Mouse (Mus musculus) urinary bladder, postnatal 36 days (tissue): ENCODE measurements at regions not wholly inside any gene's neighbourhood (a gene's known extent, or its start where the extent isn't known, plus 50 kb on each side); places are given as distances from the start of the nearest gene placed in this dataset.

Experiments
- DNase-seq, 2 experiments: peaks; one replicate each; pipeline ENCODE4 v3.0.0; 2022; ENCODE audit warnings: low spot score in 2 of 2, mixed read lengths in 1 of 2

DNA sequence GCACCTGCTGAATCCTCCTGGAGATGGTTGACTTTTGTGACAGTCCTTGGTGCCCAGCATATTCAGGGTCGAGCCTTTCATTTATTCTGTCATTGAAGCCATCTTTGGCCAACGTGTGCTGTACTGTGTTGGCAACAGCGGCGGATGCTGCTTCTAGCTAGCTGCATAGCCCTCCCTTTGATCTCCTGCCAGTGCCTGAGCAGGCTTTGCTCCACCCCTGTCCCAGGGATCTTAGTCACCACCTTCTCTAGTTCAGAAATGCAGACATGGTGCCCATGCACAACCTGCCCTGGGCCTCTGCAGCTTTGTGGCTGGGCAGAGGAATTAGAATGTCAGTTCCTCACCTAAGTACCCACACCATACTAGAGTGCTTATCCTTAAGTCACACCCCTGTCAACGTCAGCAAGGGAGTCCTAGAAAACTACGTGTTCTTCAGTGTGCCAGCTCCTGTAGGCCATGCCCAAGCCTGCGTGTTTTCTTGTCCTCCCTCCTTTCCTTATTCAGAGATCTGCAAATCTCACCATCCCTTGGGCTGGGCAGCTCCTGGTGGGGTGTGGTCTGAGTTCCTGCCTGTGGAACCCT is 151.9 kb downstream of the Zfp706 start:
- DNase-seq: peak in 1 of 2 experiments; percentile 28

DNA sequence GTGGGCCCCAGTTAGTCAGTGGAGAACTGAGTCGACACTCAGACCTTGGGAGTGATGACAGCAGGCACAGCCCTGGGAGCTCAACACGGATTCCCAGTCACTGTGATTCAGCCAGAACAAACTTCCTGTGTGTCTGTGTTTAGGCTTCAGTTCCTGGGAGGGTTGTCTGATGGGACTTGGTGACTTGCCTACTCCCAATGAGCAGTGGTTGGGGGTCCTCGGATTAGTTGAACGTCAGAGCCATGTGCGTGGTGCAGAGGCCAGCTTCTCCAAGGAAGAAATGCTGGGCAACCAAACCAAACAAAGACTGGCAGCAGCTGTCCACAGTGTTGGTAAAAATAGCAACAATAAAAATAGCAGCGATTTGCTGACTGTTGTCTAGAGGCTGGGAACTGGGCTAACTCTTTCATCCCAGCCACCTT is 152.7 kb downstream of the Zfp706 start:
- DNase-seq: no peak

DNA sequence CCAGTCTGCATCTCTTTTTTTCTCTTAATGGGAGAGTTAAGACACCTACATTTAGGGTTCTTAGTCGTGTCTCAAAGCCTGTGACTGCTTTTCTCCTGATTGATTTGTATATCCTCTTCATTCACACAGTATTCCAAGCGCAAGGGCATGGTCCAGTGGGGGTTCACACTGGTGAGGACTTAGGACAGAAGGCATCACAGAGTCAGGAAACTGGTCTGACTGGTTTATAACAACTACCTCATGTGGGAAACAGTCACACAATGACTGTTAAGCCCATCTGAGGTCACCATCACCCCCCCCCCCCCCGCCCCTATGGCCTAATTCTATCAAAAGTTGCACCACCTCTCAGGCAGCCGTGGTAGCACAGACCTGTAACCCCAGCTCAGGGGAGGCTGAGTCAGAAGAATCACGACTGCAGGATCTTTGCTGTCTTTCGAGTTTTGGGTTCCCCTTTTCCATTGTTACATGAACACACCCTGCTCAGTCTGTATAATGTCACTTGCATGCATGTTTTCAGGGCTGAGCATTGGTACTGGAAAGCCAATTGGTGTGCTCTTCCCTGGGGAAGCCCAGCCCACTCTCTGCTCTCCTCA is 155.2 kb downstream of the Zfp706 start:
- no peak for DNase-seq

DNA sequence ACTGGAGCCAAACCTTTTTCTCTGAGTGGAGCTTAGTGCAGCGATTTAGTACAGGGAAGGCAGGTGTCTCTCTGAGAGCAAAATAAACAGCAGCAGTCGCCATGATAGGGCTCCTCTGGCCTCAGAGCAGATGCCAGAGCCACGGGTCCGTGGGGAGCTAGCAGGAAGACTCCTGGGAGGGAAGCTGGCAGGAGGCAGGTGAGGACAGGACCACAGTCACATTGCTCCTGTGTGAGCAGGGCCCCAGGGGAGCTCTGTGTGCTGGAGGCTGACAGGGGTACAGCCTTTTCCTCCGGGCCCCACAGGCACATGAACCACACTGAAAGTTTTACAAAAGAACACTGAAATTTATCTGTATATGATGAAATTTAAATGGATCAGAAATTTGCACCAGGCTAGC is 159.3 kb downstream of the Zfp706 start:
- no peak for DNase-seq

- no peak for DNase-seq
Observed at GRCm38 (mm10) chr15:36846806-36847205, 160.8 kb downstream of the Zfp706 start.
